Mouse (Mus musculus) left cerebral cortex, postnatal 25 days (tissue): Measurements from ENCODE around the gene Yrdc. TPM values are rescaled to one million over a fixed set of nuclear protein-coding genes. Genes with fewer than 3 reads are reported as not detected.

ENCODE experiments used
- DNase-seq, 2 experiments: peaks; one replicate each; pipeline ENCODE4 v3.0.0; 2022; ENCODE audit warnings: low spot score in 2 of 2, mixed read lengths in 1 of 2
- intact Hi-C: fragments of 180-260 bp; cut with DNase I; formaldehyde crosslinking; loops from one replicate; pipeline ENCODE4 v1.15.1; 2025
- total RNA-seq, 2 experiments: library from RNA; stranded (reverse); gene quantifications; 2 replicates each; pipeline ENCODE4 v1.2.3; 2021

Yrdc gene
- total RNA-seq, 2 experiments from 2014 or later, result 30.6 to 34.9 TPM

GRCm38 (mm10) chr4:124847573-124847972, 2.9 kb upstream of the Yrdc start:
- intact Hi-C loops, result loop anchor here (1.0 kb wide), 1 partner anchor 45 kb away; the partner anchor contains the start of gene Mtf1
- peak; percentile 83 to 89 for DNase-seq

- peak; percentile 69 to 86 for DNase-seq
- intact Hi-C loops, result loop anchor here (5.0 kb wide), 1 partner anchor 43 kb away; no protein-coding TSS in a partner anchor
Measured at GRCm38 (mm10) chr4:124849631-124850260, 733 bp upstream of the Yrdc start.

GRCm38 (mm10) chr4:124850933-124851658, 617 bp downstream of the Yrdc start, which contains the start of gene 1110065P20Rik:
Gene 1110065P20Rik, minus strand, starts transcription at chr4:124851196.
- intact Hi-C loops, result loop anchor here (5.0 kb wide), 1 partner anchor 41 kb away; no protein-coding TSS in a partner anchor
- peak; percentile 78 to 81 for DNase-seq

GRCm38 (mm10) chr4:124856294-124856693, 5.8 kb downstream of the Yrdc start:
- peak in 1 of 2 experiments; percentile 64 for DNase-seq
- intact Hi-C loops, result no loop called here

GRCm38 (mm10) chr4:124858370-124858769, 7.9 kb downstream of the Yrdc start:
- intact Hi-C loops, result no loop called here
- no peak for DNase-seq

GRCm38 (mm10) chr4:124860446-124860845, 10.0 kb downstream of the Yrdc start:
- no peak for DNase-seq
- intact Hi-C loops, result loop anchor here (5.0 kb wide), 1 partner anchor 77 kb away; the partner anchor contains the start of genes 9930104L06Rik and Cdca8

GRCm38 (mm10) chr4:124861283-124862188, 11.1 kb downstream of the Yrdc start, which contains the start of gene Maneal:
Gene Maneal, minus strand, starts transcription at chr4:124862171.
- intact Hi-C loops, result loop anchor here (5.0 kb wide), 1 partner anchor 76 kb away; the partner anchor contains the start of genes 9930104L06Rik and Cdca8

GRCm38 (mm10) chr4:124872719-124873118, 22.2 kb downstream of the Yrdc start:
- DNase-seq, result no peak

More at GRCm38 (mm10) chr4:124861283-124862188, 11.1 kb downstream of the Yrdc start, which contains the start of gene Maneal:
- no peak for DNase-seq

GRCm38 (mm10) chr4:124880599-124880998, 30.1 kb downstream of the Yrdc start, which contains the start of gene Epha10:
Gene Epha10, plus strand, starts transcription at chr4:124880899.
- intact Hi-C loops, result no loop called here
- no peak for DNase-seq

More at GRCm38 (mm10) chr4:124872719-124873118, 22.2 kb downstream of the Yrdc start:
- intact Hi-C loops, result no loop called here

- DNase-seq, result peak; percentile 80 to 87
- intact Hi-C loops, result no loop called here
Measured at GRCm38 (mm10) chr4:124881341-124881908, 30.9 kb downstream of the Yrdc start.

GRCm38 (mm10) chr4:124882151-124882729, 31.8 kb downstream of the Yrdc start:
- peak in 1 of 2 experiments; percentile 32 for DNase-seq
- intact Hi-C loops, result no loop called here

GRCm38 (mm10) chr4:124888702-124889101, 38.2 kb downstream of the Yrdc start:
- intact Hi-C loops, result no loop called here
- peak in 1 of 2 experiments; percentile 84 for DNase-seq

- DNase-seq, result peak in 1 of 2 experiments; percentile 53
- intact Hi-C loops, result loop anchor here (5.0 kb wide), 1 partner anchor 38 kb away; the partner anchor contains the start of genes 1110065P20Rik and Yrdc
Measured at GRCm38 (mm10) chr4:124889935-124890334, 39.5 kb downstream of the Yrdc start.

- intact Hi-C loops, result loop anchor here (5.0 kb wide), 1 partner anchor 39 kb away; the partner anchor contains the start of genes 1110065P20Rik and Yrdc
- DNase-seq, result peak; percentile 42 to 70
Measured at GRCm38 (mm10) chr4:124890831-124891230, 40.4 kb downstream of the Yrdc start.

GRCm38 (mm10) chr4:124893769-124894168, 43.3 kb downstream of the Yrdc start:
- DNase-seq, result no peak
- intact Hi-C loops, result loop anchor here (5.0 kb wide), 1 partner anchor 41 kb away; the partner anchor contains the start of genes 1110065P20Rik and Yrdc

GRCm38 (mm10) chr4:124894508-124895428, 44.3 kb downstream of the Yrdc start:
- peak; percentile 77 to 81 for DNase-seq
- intact Hi-C loops, result loop anchor here (5.0 kb wide), 1 partner anchor 42 kb away; the partner anchor contains the start of genes 1110065P20Rik and Yrdc

- DNase-seq, result no peak
- intact Hi-C loops, result no loop called here
Measured at GRCm38 (mm10) chr4:124898428-124898827, 47.9 kb downstream of the Yrdc start.
